Mouse (Mus musculus): ENCODE data around the gene Igf2. TPM values are rescaled to one million over a fixed set of nuclear protein-coding genes. Genes with fewer than 3 reads are reported as not detected.

Gene Igf2
- 25.9 and 32.9 TPM in 2 replicates for polyA plus RNA-seq (2012; rRNA removed; ENCODE audit: low replicate concordance)

DNA sequence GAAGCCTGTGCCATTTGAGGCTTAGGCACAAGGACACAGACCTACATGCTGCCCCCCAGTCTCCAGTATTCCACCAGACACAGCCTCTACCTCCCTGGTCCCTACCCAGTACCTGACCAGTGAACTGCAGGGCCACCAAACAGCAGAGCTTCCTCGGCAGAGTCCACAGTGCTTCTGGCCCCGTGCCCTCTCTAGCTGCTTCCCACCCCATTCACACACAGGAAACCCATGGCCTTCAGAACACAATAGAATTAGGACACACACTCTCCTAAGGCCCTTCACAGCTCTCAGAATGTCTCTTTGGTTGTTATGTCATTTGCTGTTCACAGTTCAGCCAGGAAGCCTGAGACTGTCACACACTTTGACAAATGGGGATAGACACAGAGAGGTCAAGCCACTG is at the start of gene Igf2:
TSS of gene Igf2 (minus strand) at position 158 of the 400 bp plus-strand sequence.

DNA sequence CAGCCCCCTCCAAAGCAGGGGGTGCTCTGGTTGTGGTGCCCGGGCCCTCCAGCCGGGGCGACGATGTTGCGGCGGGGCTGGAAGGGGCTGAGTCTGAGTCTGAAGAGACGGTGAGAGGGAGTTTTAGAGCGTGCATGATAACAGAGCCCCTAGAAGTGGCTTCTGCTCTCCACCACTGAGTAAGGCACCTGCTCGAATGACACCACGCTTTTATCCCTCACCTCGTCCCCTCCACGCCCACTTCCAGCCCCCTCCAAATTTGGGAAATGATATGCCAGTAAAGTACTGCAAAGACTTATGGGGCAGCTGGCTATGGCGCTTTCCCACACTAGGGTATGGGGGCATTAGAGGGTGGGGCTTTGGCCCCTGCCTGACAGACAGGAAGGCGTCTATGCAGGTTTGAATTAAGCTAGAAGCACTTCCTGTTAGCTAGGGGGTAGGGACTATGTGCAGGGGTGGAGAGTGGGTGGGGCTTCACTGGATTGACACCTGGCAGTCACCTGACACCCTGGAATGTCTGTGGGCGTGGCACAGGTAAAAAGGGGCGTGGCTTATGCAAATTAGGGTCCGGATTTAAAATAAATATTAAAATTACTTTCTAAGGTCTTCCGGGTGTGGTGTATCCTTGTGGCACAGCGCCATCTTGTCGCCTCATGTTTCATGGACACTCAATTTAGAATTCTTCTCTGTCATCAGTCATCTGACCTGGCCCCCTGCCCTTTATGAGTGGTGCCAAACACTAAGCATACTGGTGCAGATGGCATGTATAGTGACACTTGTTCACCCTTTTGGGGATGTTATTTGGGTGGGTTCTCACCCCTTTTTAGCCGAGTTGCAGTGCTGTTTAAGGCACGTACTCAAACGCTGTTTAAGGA is 3.4 kb upstream of the Igf2 start, which contains the start of gene Gm49394:
TSS of gene Gm49394 (minus strand) at position 192 of the 875 bp plus-strand sequence.

Other genes starting within 250 kb of the Igf2 start
- 11.9 TPM in 1 of 2 replicates, not detected in the other for gene Syt8, start 232.0 kb downstream of the Igf2 start, polyA plus RNA-seq (2012; rRNA removed; ENCODE audit: low replicate concordance)
- gene Tnni2, start 225.0 kb downstream of the Igf2 start, polyA plus RNA-seq (2012; rRNA removed; ENCODE audit: low replicate concordance), result 0.60 and 31.9 TPM in 2 replicates
- gene Lsp1, start 206.0 kb downstream of the Igf2 start, polyA plus RNA-seq (2012; rRNA removed; ENCODE audit: low replicate concordance), result 237 and 1,012 TPM in 2 replicates
- gene Tnnt3, start 168.0 kb downstream of the Igf2 start, polyA plus RNA-seq (2012; rRNA removed; ENCODE audit: low replicate concordance), result 0.37 and 6.9 TPM in 2 replicates
- 15.2 and 29.9 TPM in 2 replicates for gene Mrpl23, start 134.1 kb downstream of the Igf2 start, polyA plus RNA-seq (2012; rRNA removed; ENCODE audit: low replicate concordance)
- not detected in 2 replicates for gene Gm49394, start 3.1 kb upstream of the Igf2 start, polyA plus RNA-seq (2012; rRNA removed; ENCODE audit: low replicate concordance)
- not detected in 2 replicates for gene Ins2, start 76.6 kb upstream of the Igf2 start, polyA plus RNA-seq (2012; rRNA removed; ENCODE audit: low replicate concordance)